Mouse (Mus musculus) central nervous system, embryonic 18 days (tissue): ENCODE measurements around the gene Gnptab. TPM values are rescaled to one million over a fixed set of nuclear protein-coding genes. Genes with fewer than 3 reads are reported as not detected.

Experiments used
- polyA plus RNA-seq: library from polyadenylated mRNA; depleted of rRNA; stranded (reverse); fragments of >200 nt; gene quantifications from 2 replicates; pipeline ENCODE4 v1.2.3, GENCODE M21; 2012; rRNA removed

Gnptab gene
- polyA plus RNA-seq = 54.1 and 59.3 TPM in 2 replicates

GRCm38 (mm10) chr10:88379013-88379885, at the start of gene Gnptab, which contains the start of gene Dram1:
Gene Gnptab, plus strand, starts transcription at chr10:88379132.
Gene Dram1, minus strand, starts transcription at chr10:88379080.

DNA sequence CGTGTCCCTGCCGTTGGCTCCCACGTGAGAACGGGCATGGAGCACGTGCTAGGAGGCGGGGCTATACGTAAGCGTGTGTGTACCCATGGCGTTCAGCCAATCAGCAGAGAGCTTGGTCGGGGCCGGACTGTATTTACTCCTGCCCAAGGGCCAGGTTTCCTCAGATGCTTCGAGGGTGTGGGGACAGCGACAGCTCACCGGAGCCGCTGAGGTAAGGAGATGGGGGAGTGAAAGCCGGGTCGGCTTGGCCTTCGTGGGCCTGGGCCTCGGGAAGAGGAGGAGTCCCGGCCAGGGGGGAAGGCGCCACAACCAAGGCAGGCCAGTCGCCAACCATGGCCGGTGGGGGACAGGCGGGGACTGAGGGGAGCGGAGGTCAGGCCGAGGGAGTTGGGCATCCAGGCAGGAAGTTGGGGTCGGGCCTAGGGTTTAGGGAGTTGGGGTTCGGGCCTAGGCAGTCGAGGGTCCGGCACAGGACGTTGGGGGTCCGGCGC, 80.6 kb downstream of the Gnptab start, which contains the start of gene Sycp3:
Gene Sycp3, plus strand, starts transcription at position 68 of the 491 bp plus-strand sequence.

Other genes starting within 250 kb of the Gnptab start
- gene Parpbp, start 232.2 kb upstream of the Gnptab start, polyA plus RNA-seq = 1.4 and 1.6 TPM in 2 replicates
- gene Nup37, start 232.1 kb upstream of the Gnptab start, polyA plus RNA-seq = 17.0 and 18.0 TPM in 2 replicates
- gene Washc3, start 178.0 kb upstream of the Gnptab start, polyA plus RNA-seq = 22.9 and 26.6 TPM in 2 replicates
- 2.1 and 2.2 TPM in 2 replicates for gene Dram1, start 52 bp upstream of the Gnptab start, polyA plus RNA-seq
- 0.40 and 0.57 TPM in 2 replicates for gene Sycp3, start 80.4 kb downstream of the Gnptab start, polyA plus RNA-seq
- gene Chpt1, start 124.9 kb downstream of the Gnptab start, polyA plus RNA-seq = 7.1 and 7.3 TPM in 2 replicates
- gene Mybpc1, start 226.0 kb downstream of the Gnptab start, polyA plus RNA-seq = 4.1 and 32.7 TPM in 2 replicates